Mouse (Mus musculus) embryonic facial prominence, embryonic 11.5 days (tissue): ENCODE results near the gene Hps1. TPM values are rescaled to one million over a fixed set of nuclear protein-coding genes. Genes with fewer than 3 reads are reported as not detected.

Source experiments
- ATAC-seq: fragments of 200-750 bp; cut with Nextera tagmentation; replicated peaks from 2 replicates; pipeline ENCODE4 v1.8.0; 2017; ENCODE audit warnings: low read depth; ENCODE audit not compliant: insufficient number of reproducible peaks, low FRiP score, low TSS enrichment
- DNase-seq: peaks from one replicate; pipeline ENCODE4 v3.0.0-alpha.2; 2015; ENCODE audit warnings: low spot score
- H3K27ac ChIP-seq: fragments of 300-500 bp; sonication (generic); replicated peaks from 2 replicates; pipeline ENCODE4 v1.5.1; 2014; ENCODE audit warnings: mild to moderate bottlenecking, low read depth, low read length, control low read depth
- H3K27me3 ChIP-seq: fragments of 300-500 bp; sonication (generic); 2 replicates; pipeline ENCODE4 v1.6.1; 2014; ENCODE audit warnings: mild to moderate bottlenecking, low read length, moderate library complexity, mixed read lengths; ENCODE audit not compliant: control insufficient read depth, insufficient read depth
- H3K36me3 ChIP-seq: fragments of 300-500 bp; sonication (generic); replicated peaks from 2 replicates; pipeline ENCODE4 v1.6.1; 2014; ENCODE audit warnings: low read depth, mild to moderate bottlenecking, low read length, moderate library complexity, mixed read lengths; ENCODE audit not compliant: control insufficient read depth, insufficient read depth
- H3K4me1 ChIP-seq: fragments of 300-500 bp; sonication (generic); 2 replicates; pipeline ENCODE4 v1.6.1; 2014; ENCODE audit warnings: low read length, mixed read lengths; ENCODE audit not compliant: control insufficient read depth, insufficient read depth
- H3K4me2 ChIP-seq: fragments of 300-500 bp; sonication (generic); 2 replicates; pipeline ENCODE4 v1.6.1; 2014; ENCODE audit warnings: low read depth, mild to moderate bottlenecking, control low read depth, low read length, moderate library complexity
- H3K4me3 ChIP-seq: fragments of 300-500 bp; sonication (generic); 2 replicates; pipeline ENCODE4 v1.5.1; 2014; ENCODE audit warnings: low read depth, low read length, control low read depth
- H3K9ac ChIP-seq: fragments of 300-500 bp; sonication (generic); replicated peaks from 2 replicates; pipeline ENCODE4 v1.6.1; 2014; ENCODE audit warnings: mild to moderate bottlenecking, control low read depth, low read length
- H3K9me3 ChIP-seq: fragments of 300-500 bp; sonication (generic); replicated peaks from 2 replicates; pipeline ENCODE4 v1.6.1; 2016; ENCODE audit warnings: mild to moderate bottlenecking, low read length, inconsistent platforms, mixed read lengths; ENCODE audit not compliant: control insufficient read depth
- WGBS: fragments of 180-500 bp; shearing (Covaris S2); extraction: QIAGEN DNeasy Blood & Tissue Kit; methylation state at CpG from one replicate; pipeline ENCODE4 v1.1.7; 2014; 5-methylcytosine and 5-hydroxymethylcytosine counted together
- polyA plus RNA-seq: library from polyadenylated mRNA; unstranded; fragments of >200 nt; fragmentation: Nextera tagmentation; extraction: Ambion mirVana; gene quantifications from 2 replicates; pipeline ENCODE4 v1.2.1, GENCODE M21; 2014

Gene Hps1
- 7.5 and 10.3 TPM in 2 replicates for polyA plus RNA-seq

GRCm38 (mm10) chr19:42779531-42780155 is at the start of gene Hps1:
Hps1 (minus strand) TSS chr19:42779978.
- H3K27me3 ChIP-seq = no peaks in the 10 kb centered on the region
- ATAC-seq (peak; percentile 97), DNase-seq (peak; percentile 93)
- no peaks in the 10 kb centered on the region for H3K4me1 ChIP-seq
- H3K36me3 ChIP-seq = no peaks in the 10 kb centered on the region
- peak within 1 kb of the TSS; percentile 68 for H3K9ac ChIP-seq
- WGBS = under 1% methylated on average over 43 of the region's 43 CpGs
- H3K4me3 ChIP-seq = peak within 1 kb of the TSS; percentile 62
- no peaks in the 10 kb centered on the region for H3K9me3 ChIP-seq
- H3K27ac ChIP-seq = peak within 1 kb of the TSS; percentile 16; the same call in 1 of the 2 replicates
- peak within 1 kb of the TSS; percentile 61 for H3K4me2 ChIP-seq

- WGBS = 67% methylated on average over 4 of the region's 4 CpGs
- no peaks in the 10 kb centered on the region for H3K4me1 ChIP-seq
- H3K4me2 ChIP-seq = no peak overlapping the region
- no peak for ATAC-seq
- H3K27ac ChIP-seq = no peak overlapping the region
- no peaks in the 10 kb centered on the region for H3K36me3 ChIP-seq
- no peaks in the 10 kb centered on the region for H3K27me3 ChIP-seq
- no peaks in the 10 kb centered on the region for H3K9me3 ChIP-seq
- H3K9ac ChIP-seq = no peak overlapping the region
- no peak for DNase-seq
- H3K4me3 ChIP-seq = no peak overlapping the region
Observed at GRCm38 (mm10) chr19:42829196-42829595, 49.4 kb upstream of the Hps1 start.

GRCm38 (mm10) chr19:42827843-42828242 is 48.1 kb upstream of the Hps1 start:
- H3K4me2 ChIP-seq = no peak overlapping the region
- no peak for ATAC-seq

GRCm38 (mm10) chr19:42820109-42820508 is 40.3 kb upstream of the Hps1 start:
- WGBS = 85% methylated on average over 5 of the region's 5 CpGs

More at GRCm38 (mm10) chr19:42827843-42828242, 48.1 kb upstream of the Hps1 start:
- Histone ChIP-seq H3K27ac (no peak overlapping the region), H3K27me3 (no peaks in the 10 kb centered on the region), H3K9ac (no peak overlapping the region), H3K4me1 (no peaks in the 10 kb centered on the region), H3K9me3 (no peaks in the 10 kb centered on the region), H3K4me3 (no peak overlapping the region), H3K36me3 (no peaks in the 10 kb centered on the region)
- 90% methylated on average over 3 of the region's 3 CpGs for WGBS
- no peak for DNase-seq

GRCm38 (mm10) chr19:42817761-42818160 is 38.0 kb upstream of the Hps1 start:
- Histone ChIP-seq H3K4me3 (no peak overlapping the region), H3K27me3 (no peaks in the 10 kb centered on the region), H3K27ac (no peak overlapping the region), H3K9ac (no peak overlapping the region), H3K4me1 (no peaks in the 10 kb centered on the region), H3K36me3 (no peaks in the 10 kb centered on the region), H3K9me3 (no peaks in the 10 kb centered on the region), H3K4me2 (no peak overlapping the region)
- WGBS = 72% methylated on average over 2 of the region's 2 CpGs
- DNase-seq (no peak), ATAC-seq (no peak)

More at GRCm38 (mm10) chr19:42820109-42820508, 40.3 kb upstream of the Hps1 start:
- no peaks in the 10 kb centered on the region for H3K27me3 ChIP-seq
- no peaks in the 10 kb centered on the region for H3K9me3 ChIP-seq
- DNase-seq = no peak
- H3K4me1 ChIP-seq = no peaks in the 10 kb centered on the region
- no peak for ATAC-seq
- H3K4me2 ChIP-seq = no peak overlapping the region
- H3K36me3 ChIP-seq = no peaks in the 10 kb centered on the region
- no peak overlapping the region for H3K27ac ChIP-seq
- H3K4me3 ChIP-seq = no peak overlapping the region
- no peak overlapping the region for H3K9ac ChIP-seq

- no peaks in the 10 kb centered on the region for H3K36me3 ChIP-seq
- no peak overlapping the region for H3K9ac ChIP-seq
- H3K9me3 ChIP-seq = no peaks in the 10 kb centered on the region
- H3K4me3 ChIP-seq = no peak overlapping the region
- H3K27ac ChIP-seq = no peak overlapping the region
- ATAC-seq = no peak
- WGBS = 91% methylated on average over 2 of the region's 2 CpGs
- H3K27me3 ChIP-seq = no peaks in the 10 kb centered on the region
- H3K4me2 ChIP-seq = no peak overlapping the region
- no peaks in the 10 kb centered on the region for H3K4me1 ChIP-seq
- DNase-seq = no peak
Observed at GRCm38 (mm10) chr19:42816261-42816660, 36.5 kb upstream of the Hps1 start.

- Histone ChIP-seq H3K4me1 (no peaks in the 10 kb centered on the region), H3K4me2 (no peak overlapping the region), H3K9ac (no peak overlapping the region), H3K4me3 (no peak overlapping the region), H3K27ac (no peak overlapping the region), H3K27me3 (no peaks in the 10 kb centered on the region), H3K36me3 (no peaks in the 10 kb centered on the region), H3K9me3 (no peaks in the 10 kb centered on the region)
- ATAC-seq = no peak
- 85% methylated on average over 5 of the region's 5 CpGs for WGBS
- no peak for DNase-seq
Observed at GRCm38 (mm10) chr19:42810140-42810539, 30.4 kb upstream of the Hps1 start.

GRCm38 (mm10) chr19:42809491-42809890 is 29.7 kb upstream of the Hps1 start:
- no peaks in the 10 kb centered on the region for H3K9me3 ChIP-seq
- H3K9ac ChIP-seq = no peak overlapping the region
- no peaks in the 10 kb centered on the region for H3K27me3 ChIP-seq
- H3K4me1 ChIP-seq = no peaks in the 10 kb centered on the region
- WGBS = 87% methylated on average over 10 of the region's 10 CpGs
- no peak overlapping the region for H3K4me2 ChIP-seq
- no peak for DNase-seq
- H3K4me3 ChIP-seq = no peak overlapping the region
- H3K27ac ChIP-seq = no peak overlapping the region
- no peak for ATAC-seq
- H3K36me3 ChIP-seq = no peaks in the 10 kb centered on the region
